Comparison of ENCODE assay signal across 20 mouse cellular contexts in genomic region chr6:110743981-110744670, GRCm38 (mm10).
A peak's percentile ranks its signal among the peaks of the same experiment; 100 is the strongest.
DNase-seq lines count a peak whose midpoint lies in the region; ATAC-seq and TF ChIP-seq lines count a peak whose summit lies in the region.
"Had no signal": no experiment of that assay in that cellular context is flagged by ENCODE, and none has a peak within 500 bp of the region (broad histone marks: within the 10 kb centered on the region; RNA-seq: fewer than 3 reads in every experiment).

No protein-coding gene starts in this region.

- no peak overlapping the region for H3K4me2 ChIP-seq in lung, embryonic 14.5 days
- H3K4me2 ChIP-seq in embryonic facial prominence, embryonic 14.5 days (ENCODE audit: low read depth, low read length): no peak overlapping the region
- H3K4me2 ChIP-seq in neural tube, embryonic 15.5 days: no peak overlapping the region
- H3K4me2 ChIP-seq: embryonic facial prominence, embryonic 15.5 days; hindbrain, embryonic 14.5 days; liver, embryonic 15.5 days; midbrain, embryonic 12.5 days had no signal

- no peak overlapping the region for H3K9ac ChIP-seq in lung, embryonic 14.5 days
- H3K9ac ChIP-seq in embryonic facial prominence, embryonic 14.5 days (ENCODE audit: low read depth, low read length): no peak overlapping the region
- no peak overlapping the region for H3K9ac ChIP-seq in neural tube, embryonic 15.5 days (replicated peaks)
- H3K9ac ChIP-seq: embryonic facial prominence, embryonic 15.5 days; forebrain, postnatal 0 days; hindbrain, embryonic 14.5 days; liver, embryonic 15.5 days; midbrain, embryonic 12.5 days had no signal

- TF ChIP-seq CTCF in lung, embryonic 14.5 days (IDR thresholded peaks at IDR 0.05; ENCODE audit: low read depth): no peak
- TF ChIP-seq CTCF in cerebellum, adult 2 months (IDR thresholded peaks at IDR 0.05; ENCODE audit: borderline replicate concordance, insufficient read depth, low read depth, low read length): no peak

- TF ChIP-seq POLR2A in cerebellum, adult 2 months (IDR thresholded peaks at IDR 0.05; ENCODE audit: borderline replicate concordance, insufficient read depth, low read length): no peak

- no peak overlapping the region for H3K27ac ChIP-seq in lung, embryonic 14.5 days (ENCODE audit: low read depth)
- H3K27ac ChIP-seq in embryonic facial prominence, embryonic 14.5 days (replicated peaks; ENCODE audit: low read depth, low read length): no peak overlapping the region
- H3K27ac ChIP-seq in neural tube, embryonic 15.5 days (replicated peaks): no peak overlapping the region
- H3K27ac ChIP-seq in cerebellum, adult 2 months (ENCODE audit: insufficient read depth, low read length): no peak overlapping the region
- H3K27ac ChIP-seq: embryonic facial prominence, embryonic 15.5 days; heart, adult 2 months; hindbrain, embryonic 14.5 days; liver, embryonic 15.5 days; midbrain, embryonic 12.5 days had no signal

- DNase-seq in cerebellum, postnatal 10 days: peak; percentile 1 to 6
- DNase-seq in cerebellum, adult 18-20 months: no peak
- peak; percentile 53 for DNase-seq in lung, embryonic 14.5 days
- DNase-seq in lung, postnatal 14 days: no peak
- peak; percentile 56 for DNase-seq in embryonic facial prominence, embryonic 14.5 days (ENCODE audit: low spot score)
- peak; percentile 13 to 35 for DNase-seq in kidney, postnatal 25 days
- no peak for DNase-seq in cerebellum, adult 2 months
- DNase-seq: forebrain, postnatal 0 days; gastrocnemius, postnatal 10 days; heart, adult 2 months; left cerebral cortex, postnatal 4 days; lung, postnatal 4 days; right cerebral cortex, postnatal 14 days; thymus, postnatal 36 days had no signal

- no peaks in the 10 kb centered on the region for H3K27me3 ChIP-seq in lung, embryonic 14.5 days (ENCODE audit: insufficient read depth, low read length)
- H3K27me3 ChIP-seq in embryonic facial prominence, embryonic 14.5 days (replicated peaks; ENCODE audit: control insufficient read depth, insufficient read depth, low read length): no peaks in the 10 kb centered on the region
- no peaks in the 10 kb centered on the region for H3K27me3 ChIP-seq in neural tube, embryonic 15.5 days (replicated peaks)
- no peaks in the 10 kb centered on the region for H3K27me3 ChIP-seq in cerebellum, adult 2 months (ENCODE audit: control insufficient read depth, insufficient read depth, low read length)
- H3K27me3 ChIP-seq: CH12.LX; embryonic facial prominence, embryonic 15.5 days; liver, embryonic 15.5 days; midbrain, embryonic 12.5 days had no signal

- 28% methylated on average over 7 of the region's 7 CpGs for whole genome bisulfite sequencing in lung, embryonic 14.5 days
- 25% methylated on average over 7 of the region's 7 CpGs for WGBS in embryonic facial prominence, embryonic 14.5 days
- WGBS in neural tube, embryonic 15.5 days: 57% methylated on average over 7 of the region's 7 CpGs
- 51% methylated on average over 7 of the region's 7 CpGs for WGBS in cerebellum, adult 2 months

- no peaks in the 10 kb centered on the region for H3K4me1 ChIP-seq in lung, embryonic 14.5 days (ENCODE audit: insufficient read depth)
- peaks cover 12% of the 10 kb centered on the region; the same call in 1 of the 2 replicates for H3K4me1 ChIP-seq in embryonic facial prominence, embryonic 14.5 days (ENCODE audit: control insufficient read depth, insufficient read depth, low read length)
- 0 out of 2 replicates have a peak, but pooled peaks cover 2% of the 10 kb centered on the region for H3K4me1 ChIP-seq in neural tube, embryonic 15.5 days
- H3K4me1 ChIP-seq in cerebellum, adult 2 months (ENCODE audit: control insufficient read depth, insufficient read depth, low read length): no peaks in the 10 kb centered on the region
- H3K4me1 ChIP-seq: liver, embryonic 15.5 days; midbrain, embryonic 12.5 days had no signal

- no peak overlapping the region for H3K4me3 ChIP-seq in lung, embryonic 14.5 days (ENCODE audit: low read depth, low read length)
- H3K4me3 ChIP-seq in embryonic facial prominence, embryonic 14.5 days (ENCODE audit: low read depth, low read length): no peak overlapping the region
- H3K4me3 ChIP-seq in neural tube, embryonic 15.5 days (replicated peaks): no peak overlapping the region
- no peak overlapping the region for H3K4me3 ChIP-seq in cerebellum, adult 2 months (replicated peaks; ENCODE audit: insufficient read depth, low read depth, low read length)
- H3K4me3 ChIP-seq: embryonic facial prominence, embryonic 15.5 days; heart, adult 2 months; liver, embryonic 15.5 days; midbrain, embryonic 12.5 days had no signal

- H3K9me3 ChIP-seq in lung, embryonic 14.5 days (ENCODE audit: low read depth, low read length): no peaks in the 10 kb centered on the region
- H3K9me3 ChIP-seq in embryonic facial prominence, embryonic 14.5 days (ENCODE audit: control insufficient read depth, low read length): no peaks in the 10 kb centered on the region
- H3K9me3 ChIP-seq in neural tube, embryonic 15.5 days (replicated peaks): no peaks in the 10 kb centered on the region
- H3K9me3 ChIP-seq: embryonic facial prominence, embryonic 15.5 days; liver, embryonic 15.5 days; midbrain, embryonic 12.5 days had no signal

- H3K36me3 ChIP-seq in lung, embryonic 14.5 days (ENCODE audit: insufficient read depth): no peaks in the 10 kb centered on the region
- no peaks in the 10 kb centered on the region for H3K36me3 ChIP-seq in embryonic facial prominence, embryonic 14.5 days (ENCODE audit: control insufficient read depth, insufficient read depth, low read length)
- H3K36me3 ChIP-seq in neural tube, embryonic 15.5 days: no peaks in the 10 kb centered on the region
- H3K36me3 ChIP-seq: embryonic facial prominence, embryonic 15.5 days; liver, embryonic 15.5 days; midbrain, embryonic 12.5 days had no signal

- no peak for ATAC-seq in lung, embryonic 14.5 days (ENCODE audit: insufficient read depth)
- 0 out of 2 replicates have a peak, but pooled peaks have one; percentile 30 for ATAC-seq in embryonic facial prominence, embryonic 14.5 days (ENCODE audit: low read depth)
- no peak for ATAC-seq in neural tube, embryonic 15.5 days (ENCODE audit: low FRiP score)
- ATAC-seq: forebrain, postnatal 0 days had no signal

Comparison
In these comparisons a context has a peak if more than half of its experiments do, and no peak if none do; other contexts are left out.
1. DNase-seq: peak in cerebellum, postnatal 10 days (2 of 2), lung, embryonic 14.5 days (single experiment), embryonic facial prominence, embryonic 14.5 days (single experiment) and kidney, postnatal 25 days (2 of 2); none in cerebellum, adult 18-20 months (0 of 2), lung, postnatal 14 days (single experiment) and cerebellum, adult 2 months (0 of 2).